Mouse (Mus musculus) spleen, adult 10 weeks (tissue): ENCODE data around the gene Gm4756. TPM values are rescaled to one million over a fixed set of nuclear protein-coding genes. Genes with fewer than 3 reads are reported as not detected.

Experiments
- polyA plus RNA-seq: library from polyadenylated mRNA; stranded (reverse); fragments of 350-450 nt; fragmentation: Illumina TruSeq; extraction: RNeasy Lipid Tissue Mini Kit (QIAGEN cat#74804); gene quantifications from one replicate; pipeline ENCODE4 v1.2.3, GENCODE M21; 2015; ENCODE audit warnings: low replicate concordance; ENCODE audit not compliant: insufficient read depth

Gm4756 gene
- not detected for polyA plus RNA-seq

GRCm38 (mm10) chr12:72649611-72650330 is at the start of gene Gm4756:
Gene Gm4756, minus strand, starts transcription at chr12:72649661.

GRCm38 (mm10) chr12:72664735-72665337 is 15.4 kb upstream of the Gm4756 start, which contains the start of gene Dhrs7:
Gene Dhrs7, minus strand, starts transcription at chr12:72664909.

GRCm38 (mm10) chr12:72536021-72536597 is 113.4 kb downstream of the Gm4756 start, which contains the start of gene Pcnx4:
Gene Pcnx4, plus strand, starts transcription at chr12:72536383.

Other genes with a start within 250 kb of the Gm4756 start
- gene Rtn1, start 240.6 kb downstream of the Gm4756 start, polyA plus RNA-seq = 13.5 TPM
- 0.08 TPM for gene Lrrc9, start 207.8 kb downstream of the Gm4756 start, polyA plus RNA-seq
- gene Pcnx4, start 113.3 kb downstream of the Gm4756 start, polyA plus RNA-seq = 4.8 TPM
- 32.0 TPM for gene Dhrs7, start 15.2 kb upstream of the Gm4756 start, polyA plus RNA-seq
- gene Ppm1a, start 107.8 kb upstream of the Gm4756 start, polyA plus RNA-seq = 107 TPM